Mouse (Mus musculus) midbrain, embryonic 12.5 days (tissue): ENCODE results near the gene Cep350. TPM values are rescaled to one million over a fixed set of nuclear protein-coding genes. Genes with fewer than 3 reads are reported as not detected.
"Not testable (repeated sequence)": the region's sequence is repeated elsewhere in the genome, so short reads cannot be mapped to it uniquely, and the experiment has no call there.

Source experiments
- ATAC-seq: fragments of 200-750 bp; cut with Nextera tagmentation; 2 replicates; pipeline ENCODE4 v1.8.0; 2017; ENCODE audit warnings: low read depth, moderate TSS enrichment, moderate library complexity; ENCODE audit not compliant: low FRiP score
- H3K27ac ChIP-seq: fragments of 300-500 bp; sonication (generic); replicated peaks from 2 replicates; pipeline ENCODE4 v1.5.1; 2016; ENCODE audit warnings: mild to moderate bottlenecking
- H3K27me3 ChIP-seq: fragments of 300-500 bp; sonication (generic); 2 replicates; pipeline ENCODE4 v1.6.1; 2016; ENCODE audit warnings: mild to moderate bottlenecking
- H3K36me3 ChIP-seq: fragments of 300-500 bp; sonication (generic); 2 replicates; pipeline ENCODE4 v1.6.1; 2016
- H3K4me1 ChIP-seq: fragments of 300-500 bp; sonication (generic); 2 replicates; pipeline ENCODE4 v1.6.1; 2016
- H3K4me2 ChIP-seq: fragments of 300-500 bp; sonication (generic); replicated peaks from 2 replicates; pipeline ENCODE4 v1.6.1; 2016; ENCODE audit warnings: mild to moderate bottlenecking, moderate library complexity
- H3K4me3 ChIP-seq: fragments of 300-500 bp; sonication (generic); 2 replicates; pipeline ENCODE4 v1.5.1; 2016; ENCODE audit warnings: mild to moderate bottlenecking
- H3K9ac ChIP-seq: fragments of 300-500 bp; sonication (generic); replicated peaks from 2 replicates; pipeline ENCODE4 v1.6.1; 2016; ENCODE audit warnings: mild to moderate bottlenecking, moderate library complexity
- H3K9me3 ChIP-seq: fragments of 300-500 bp; sonication (generic); 2 replicates; pipeline ENCODE4 v1.6.1; 2016; ENCODE audit warnings: mild to moderate bottlenecking
- WGBS: fragments of 180-500 bp; shearing (Covaris S2); methylation state at CpG from one replicate; pipeline ENCODE4 v1.1.7; 2016; 5-methylcytosine and 5-hydroxymethylcytosine counted together
- polyA plus RNA-seq: library from polyadenylated mRNA; unstranded; fragments of >200 nt; fragmentation: Nextera tagmentation; extraction: Ambion mirVana; gene quantifications from 2 replicates; pipeline ENCODE4 v1.2.1, GENCODE M21; 2016

Gene Cep350
- polyA plus RNA-seq, 1 experiment from 2014 or later = 12.7 TPM

GRCm38 (mm10) chr1:155882646-155883231, 90.3 kb downstream of the Cep350 start:
- H3K27ac ChIP-seq, H3K4me2 ChIP-seq, H3K4me3 ChIP-seq, H3K4me1 ChIP-seq, H3K27me3 ChIP-seq, H3K9me3 ChIP-seq, H3K9ac ChIP-seq, ATAC-seq: not testable (repeated sequence)
- peaks cover 53% of the 10 kb centered on the region for H3K36me3 ChIP-seq
- WGBS = 91% methylated on average over 3 of the region's 3 CpGs

- WGBS = 91% methylated on average over 3 of the region's 3 CpGs
- no peaks in the 10 kb centered on the region for H3K9me3 ChIP-seq
- H3K9ac ChIP-seq = no peak overlapping the region
- no peak for ATAC-seq
- H3K4me2 ChIP-seq = no peak overlapping the region
- no peaks in the 10 kb centered on the region for H3K4me1 ChIP-seq
- H3K36me3 ChIP-seq = peaks cover 64% of the 10 kb centered on the region
- H3K27ac ChIP-seq = no peak overlapping the region
- H3K4me3 ChIP-seq = no peak overlapping the region
- H3K27me3 ChIP-seq = no peaks in the 10 kb centered on the region
Observed at GRCm38 (mm10) chr1:155879596-155879995, 93.5 kb downstream of the Cep350 start.

GRCm38 (mm10) chr1:155862967-155863366, 110.1 kb downstream of the Cep350 start:
- Histone ChIP-seq H3K9me3 (no peaks in the 10 kb centered on the region), H3K9ac (no peak overlapping the region), H3K4me3 (no peak overlapping the region), H3K36me3 (peaks cover 65% of the 10 kb centered on the region), H3K27me3 (no peaks in the 10 kb centered on the region), H3K4me1 (no peaks in the 10 kb centered on the region), H3K27ac (no peak overlapping the region), H3K4me2 (no peak overlapping the region)
- WGBS = 74% methylated on average over 4 of the region's 4 CpGs
- ATAC-seq = no peak

- H3K4me1 ChIP-seq = no peaks in the 10 kb centered on the region
- H3K27me3 ChIP-seq = no peaks in the 10 kb centered on the region
- ATAC-seq = no peak
- H3K4me3 ChIP-seq = no peak overlapping the region
- H3K4me2 ChIP-seq = no peak overlapping the region
- peaks cover 50% of the 10 kb centered on the region for H3K36me3 ChIP-seq
- 89% methylated on average over 7 of the region's 7 CpGs for WGBS
- no peak overlapping the region for H3K9ac ChIP-seq
- no peaks in the 10 kb centered on the region for H3K9me3 ChIP-seq
- H3K27ac ChIP-seq = no peak overlapping the region
Observed at GRCm38 (mm10) chr1:155854926-155855702, 117.9 kb downstream of the Cep350 start.

- 94% methylated on average over 5 of the region's 5 CpGs for WGBS
- peaks cover 45% of the 10 kb centered on the region for H3K36me3 ChIP-seq
Observed at GRCm38 (mm10) chr1:155853009-155853408, 120.0 kb downstream of the Cep350 start.

GRCm38 (mm10) chr1:155844235-155844634, 128.8 kb downstream of the Cep350 start:
- ATAC-seq = no peak
- Histone ChIP-seq H3K4me2 (no peak overlapping the region), H3K9me3 (no peaks in the 10 kb centered on the region), H3K9ac (no peak overlapping the region), H3K36me3 (peaks cover 39% of the 10 kb centered on the region), H3K27ac (no peak overlapping the region), H3K4me3 (no peak overlapping the region), H3K4me1 (no peaks in the 10 kb centered on the region), H3K27me3 (no peaks in the 10 kb centered on the region)
- 92% methylated on average over 5 of the region's 5 CpGs for WGBS

More at GRCm38 (mm10) chr1:155853009-155853408, 120.0 kb downstream of the Cep350 start:
- H3K9me3 ChIP-seq = no peaks in the 10 kb centered on the region
- no peak overlapping the region for H3K9ac ChIP-seq
- H3K4me1 ChIP-seq = no peaks in the 10 kb centered on the region
- ATAC-seq = no peak
- no peak overlapping the region for H3K27ac ChIP-seq
- no peak overlapping the region for H3K4me3 ChIP-seq
- H3K4me2 ChIP-seq = no peak overlapping the region
- H3K27me3 ChIP-seq = no peaks in the 10 kb centered on the region

- peaks cover 35% of the 10 kb centered on the region for H3K36me3 ChIP-seq
- H3K9me3 ChIP-seq = no peaks in the 10 kb centered on the region
- no peaks in the 10 kb centered on the region for H3K4me1 ChIP-seq
- H3K27me3 ChIP-seq = no peaks in the 10 kb centered on the region
- no peak overlapping the region for H3K27ac ChIP-seq
- no peak overlapping the region for H3K4me2 ChIP-seq
- no peak overlapping the region for H3K9ac ChIP-seq
- ATAC-seq = no peak
- 88% methylated on average over 4 of the region's 4 CpGs for WGBS
- no peak overlapping the region for H3K4me3 ChIP-seq
Observed at GRCm38 (mm10) chr1:155843538-155843937, 129.5 kb downstream of the Cep350 start.

GRCm38 (mm10) chr1:155835667-155836066, 137.4 kb downstream of the Cep350 start:
- no peaks in the 10 kb centered on the region for H3K9me3 ChIP-seq
- no peaks in the 10 kb centered on the region for H3K27me3 ChIP-seq
- no peak for ATAC-seq
- H3K9ac ChIP-seq = no peak overlapping the region
- H3K4me1 ChIP-seq = no peaks in the 10 kb centered on the region
- no peak overlapping the region for H3K4me3 ChIP-seq
- H3K27ac ChIP-seq = no peak overlapping the region
- no peaks in the 10 kb centered on the region; the same call in 1 of the 2 replicates for H3K36me3 ChIP-seq
- WGBS = 77% methylated on average over 2 of the region's 2 CpGs
- no peak overlapping the region for H3K4me2 ChIP-seq

GRCm38 (mm10) chr1:155833610-155834009, 139.4 kb downstream of the Cep350 start:
- no peak for ATAC-seq
- Histone ChIP-seq H3K4me1 (no peaks in the 10 kb centered on the region), H3K27ac (no peak overlapping the region), H3K9ac (no peak overlapping the region), H3K4me2 (no peak overlapping the region), H3K27me3 (no peaks in the 10 kb centered on the region), H3K9me3 (no peaks in the 10 kb centered on the region), H3K36me3 (no peaks in the 10 kb centered on the region; the same call in 1 of the 2 replicates), H3K4me3 (no peak overlapping the region)
- 91% methylated on average over 9 of the region's 9 CpGs for WGBS

- no peaks in the 10 kb centered on the region for H3K4me1 ChIP-seq
- H3K9ac ChIP-seq = no peak overlapping the region
- ATAC-seq = no peak
- H3K27me3 ChIP-seq = no peaks in the 10 kb centered on the region
- H3K9me3 ChIP-seq = no peaks in the 10 kb centered on the region
- H3K4me2 ChIP-seq = no peak overlapping the region
- H3K36me3 ChIP-seq = no peaks in the 10 kb centered on the region
- WGBS = 96% methylated on average over 3 of the region's 3 CpGs
- no peak overlapping the region for H3K4me3 ChIP-seq
- H3K27ac ChIP-seq = no peak overlapping the region
Observed at GRCm38 (mm10) chr1:155831958-155832357, 141.1 kb downstream of the Cep350 start.

GRCm38 (mm10) chr1:155830861-155831260, 142.2 kb downstream of the Cep350 start:
- no peak overlapping the region for H3K27ac ChIP-seq
- ATAC-seq = no peak
- H3K27me3 ChIP-seq = no peaks in the 10 kb centered on the region
- no peaks in the 10 kb centered on the region for H3K4me1 ChIP-seq
- WGBS = 73% methylated on average over 6 of the region's 6 CpGs
- H3K9me3 ChIP-seq = no peaks in the 10 kb centered on the region
- no peak overlapping the region for H3K9ac ChIP-seq
- no peak overlapping the region for H3K4me3 ChIP-seq
- no peak overlapping the region for H3K4me2 ChIP-seq
- H3K36me3 ChIP-seq = no peaks in the 10 kb centered on the region

GRCm38 (mm10) chr1:155827703-155828295, 145.3 kb downstream of the Cep350 start:
- 69% methylated on average over 8 of the region's 8 CpGs for WGBS
- Histone ChIP-seq H3K4me1 (no peaks in the 10 kb centered on the region), H3K9me3 (no peaks in the 10 kb centered on the region), H3K9ac (no peak overlapping the region), H3K27me3 (no peaks in the 10 kb centered on the region), H3K36me3 (no peaks in the 10 kb centered on the region), H3K27ac (no peak overlapping the region), H3K4me2 (no peak overlapping the region), H3K4me3 (no peak overlapping the region)
- no peak for ATAC-seq
